Mouse (Mus musculus) G1E (cell line): ENCODE measurements around the gene Mark4.

ENCODE experiments used
- CTCF ChIP-seq: IDR thresholded peaks from 2 replicates; pipeline ENCODE4 v1.5.1; 2012; ENCODE audit warnings: low read depth, low read length, inconsistent platforms, mixed read lengths
- GATA1 ChIP-seq: IDR thresholded peaks from 2 replicates; pipeline ENCODE4 v1.6.1; 2012; ENCODE audit warnings: borderline replicate concordance, low read length, inconsistent platforms, mixed read lengths
- GATA2 ChIP-seq: IDR thresholded peaks from 2 replicates; pipeline ENCODE4 v1.6.1; 2012; ENCODE audit warnings: low read depth, low read length, inconsistent platforms, borderline replicate concordance
- TAL1 ChIP-seq: conservative IDR thresholded peaks from 2 replicates; pipeline ENCODE4 v1.6.1; 2012; ENCODE audit warnings: low read depth, low read length, inconsistent platforms, mixed read lengths

DNA sequence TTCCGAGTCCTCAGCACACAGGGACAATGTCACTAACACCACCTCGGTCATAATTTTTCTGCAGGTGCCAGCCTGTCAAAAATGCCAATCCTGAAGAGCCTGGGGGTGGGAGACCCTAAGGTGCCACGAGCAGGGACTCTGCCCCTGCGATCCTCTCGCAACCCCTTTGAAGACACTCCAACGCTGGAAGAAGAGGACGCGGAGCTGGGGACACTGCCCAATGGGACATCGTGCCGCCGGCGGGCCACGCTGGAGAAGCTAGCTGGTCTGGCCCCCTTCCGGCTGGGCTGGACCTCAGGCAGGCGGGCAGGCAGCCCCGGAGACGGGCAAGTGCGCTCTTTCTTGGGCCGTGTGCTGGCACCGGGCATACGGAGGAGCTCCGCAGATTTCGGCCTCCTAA, 10.8 kb upstream of the Mark4 start:
- no peak for TF ChIP-seq CTCF
- no peak for TF ChIP-seq TAL1
- no peak for TF ChIP-seq GATA1
- no peak for TF ChIP-seq GATA2
